Mouse (Mus musculus) layer of hippocampus, postnatal 25 days (tissue): ENCODE measurements around the gene Fbxo42. TPM values are rescaled to one million over a fixed set of nuclear protein-coding genes. Genes with fewer than 3 reads are reported as not detected.

Experiments used
- DNase-seq, 2 experiments: peaks; one replicate each; pipeline ENCODE4 v3.0.0; 2022; ENCODE audit warnings: mixed read lengths in 2 of 2, low spot score in 1 of 2; ENCODE audit errors: extremely low spot score in 1 of 2
- total RNA-seq, 2 experiments: library from RNA; stranded (reverse); gene quantifications; 2 replicates each; pipeline ENCODE4 v1.2.3; 2021

Fbxo42 gene
- 10 to 100 TPM; 25.2 to 25.8 TPM for total RNA-seq

GRCm38 (mm10) chr4:141147112-141148008, at the start of gene Fbxo42:
Gene Fbxo42 (plus strand): TSS chr4:141147913.
- peak; percentile 91 to 97 for DNase-seq

- no peak for DNase-seq
Measured at GRCm38 (mm10) chr4:141098935-141099334, 48.8 kb upstream of the Fbxo42 start.

DNA sequence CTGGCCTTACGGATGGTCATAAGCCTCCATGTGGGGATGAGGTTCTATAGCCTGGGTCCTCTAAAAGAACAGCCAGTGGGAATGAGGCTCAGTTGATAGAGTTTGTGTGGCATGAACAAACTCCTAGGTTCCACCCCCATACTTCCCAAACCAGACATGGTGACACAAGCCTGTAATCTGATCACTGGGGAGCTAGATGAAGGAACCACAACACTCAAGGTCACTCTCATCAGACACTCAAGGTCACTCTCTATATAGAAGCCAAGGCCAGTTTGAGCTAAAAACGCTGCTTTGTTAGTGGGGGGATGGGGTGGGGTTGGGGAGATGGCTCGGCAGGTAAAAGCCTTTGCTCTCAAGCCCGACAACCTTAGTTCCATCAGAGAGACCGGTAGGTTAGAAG, 47.8 kb upstream of the Fbxo42 start:
- DNase-seq = no peak

GRCm38 (mm10) chr4:141101291-141101690, 46.4 kb upstream of the Fbxo42 start:
- DNase-seq = no peak

DNA sequence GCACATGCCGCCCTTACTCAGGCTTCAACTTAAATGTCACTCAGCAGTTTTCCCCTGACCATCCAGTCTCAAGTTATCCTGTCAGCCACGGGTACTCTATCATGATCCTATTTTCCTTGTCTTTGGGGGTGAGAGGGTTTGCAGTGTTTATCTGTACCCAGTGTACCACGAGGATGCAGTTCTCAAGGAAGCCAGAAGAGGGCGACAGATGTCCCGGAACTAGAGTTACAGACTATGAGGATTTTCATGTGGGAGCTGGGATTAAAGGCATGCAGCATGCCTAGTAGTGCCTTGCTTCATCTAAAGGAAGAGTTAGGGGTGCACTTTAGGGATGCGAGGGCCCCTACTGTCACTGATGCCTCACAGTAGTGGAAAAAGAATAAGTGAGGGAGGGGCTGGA, 45.9 kb upstream of the Fbxo42 start:
- no peak for DNase-seq

DNA sequence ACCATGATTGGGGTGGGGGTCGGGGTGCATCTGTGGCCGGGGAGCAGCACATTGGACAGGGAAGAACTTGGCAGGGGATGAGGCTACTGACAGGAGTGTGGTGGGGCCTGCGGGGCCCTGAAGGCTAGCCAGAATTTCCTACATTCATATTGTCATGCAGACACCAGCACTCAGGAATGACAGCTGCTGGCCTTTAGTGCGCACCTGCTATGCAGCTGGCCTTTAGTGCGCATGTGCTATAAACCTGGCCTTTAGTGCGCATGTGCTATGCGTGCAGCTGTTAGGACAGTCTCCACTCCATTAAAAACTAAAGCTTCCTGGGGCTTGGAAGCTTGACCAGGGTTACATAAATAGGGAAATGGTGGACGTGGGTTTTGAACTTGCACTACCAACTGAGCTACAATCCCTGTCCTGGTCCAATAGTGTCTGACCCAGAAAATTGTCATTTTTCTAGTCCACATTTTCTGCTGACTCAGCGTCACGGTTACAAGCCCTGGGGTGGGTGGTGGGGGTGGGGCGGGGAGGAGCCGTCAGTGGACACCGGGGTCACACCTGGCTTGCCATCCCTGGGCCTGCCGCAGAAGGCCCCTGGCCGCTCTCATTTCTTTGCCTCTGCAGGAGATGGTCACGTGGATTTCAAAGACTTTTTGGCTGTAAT, 41.1 kb upstream of the Fbxo42 start:
- no peak for DNase-seq

GRCm38 (mm10) chr4:141108196-141108732, 39.4 kb upstream of the Fbxo42 start:
- DNase-seq = no peak

DNA sequence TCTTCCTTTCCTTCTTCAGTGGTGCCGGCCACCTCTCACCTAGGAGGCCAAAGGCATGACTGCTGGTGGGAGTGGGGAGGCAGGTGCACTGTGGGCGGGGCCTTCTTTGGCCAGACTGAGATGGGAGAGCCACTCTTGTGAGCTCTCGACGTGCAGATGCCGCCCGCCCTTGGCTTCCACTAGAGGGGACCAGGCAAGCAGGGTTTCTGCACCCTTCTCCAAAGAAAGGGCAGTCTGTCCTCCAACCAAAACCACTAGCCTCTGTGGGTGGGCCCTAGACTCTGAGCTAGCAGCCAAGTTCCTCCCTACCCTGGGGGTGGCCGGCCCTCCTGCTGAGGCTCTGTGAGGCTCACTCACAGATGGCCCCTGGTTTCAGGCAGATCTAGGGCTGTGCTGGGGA, 33.9 kb upstream of the Fbxo42 start:
- no peak for DNase-seq

GRCm38 (mm10) chr4:141114521-141114981, 33.2 kb upstream of the Fbxo42 start:
- DNase-seq = no peak

DNA sequence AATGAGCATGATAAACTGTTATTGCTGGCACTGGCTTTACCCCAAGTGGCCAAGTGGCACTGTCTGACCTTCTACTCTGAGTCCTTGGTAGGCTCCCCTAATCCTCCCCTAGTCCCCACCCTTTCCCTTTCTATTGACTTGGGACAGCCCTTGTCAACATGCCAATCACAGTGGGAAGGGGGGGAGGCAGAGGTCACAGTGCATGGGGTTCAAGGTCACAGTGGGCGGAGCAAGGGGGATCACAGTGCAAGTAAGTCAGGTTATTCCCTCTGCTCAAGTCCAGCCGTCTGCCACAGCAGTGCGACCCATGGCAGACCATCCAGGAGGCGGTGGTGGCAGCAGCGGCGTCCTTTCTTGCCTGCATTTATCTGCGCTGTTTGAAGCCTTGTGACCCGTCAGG, 32.3 kb upstream of the Fbxo42 start:
- no peak for DNase-seq

GRCm38 (mm10) chr4:141118691-141119090, 29.0 kb upstream of the Fbxo42 start:
- no peak for DNase-seq

DNA sequence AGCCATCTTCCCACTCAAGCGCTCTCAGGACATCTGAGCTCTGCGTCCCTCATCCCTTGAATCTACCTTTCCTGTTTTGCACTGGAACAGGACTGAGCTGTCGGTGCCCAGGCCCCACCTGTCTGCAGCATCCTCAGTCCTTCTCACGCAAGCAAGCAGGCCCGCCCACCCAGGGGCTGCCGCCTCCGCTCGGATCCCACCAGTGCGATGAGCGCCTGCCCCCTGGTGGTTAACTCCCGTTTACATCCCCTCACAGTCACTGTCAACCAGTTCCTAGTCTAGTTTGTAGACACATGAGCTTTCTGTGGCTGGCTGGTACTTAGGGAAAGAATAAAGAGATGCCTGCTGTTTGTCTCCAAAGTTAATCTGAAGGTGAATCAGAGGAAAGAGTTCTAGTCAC, 27.0 kb upstream of the Fbxo42 start:
- DNase-seq = peak in 1 of 2 experiments; percentile 70

DNA sequence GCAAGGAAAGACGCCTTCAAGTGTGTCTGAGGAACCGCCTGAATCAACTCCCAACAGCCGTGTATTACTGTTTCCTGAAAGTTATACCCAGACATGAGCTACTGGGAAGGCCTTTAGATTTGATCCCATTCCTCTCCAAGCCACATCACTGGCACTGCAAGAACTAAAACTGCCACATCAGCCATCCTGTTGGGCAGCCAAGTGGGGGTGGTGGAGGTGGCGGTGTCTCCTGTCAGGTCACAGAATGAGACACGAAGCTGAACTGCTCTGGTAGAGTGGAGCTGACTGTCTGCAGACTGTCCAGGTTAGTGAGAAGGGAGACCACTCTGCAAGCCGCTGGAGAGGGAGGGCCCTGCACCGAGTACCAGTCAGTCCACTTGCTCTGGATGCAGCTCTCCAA, 25.1 kb upstream of the Fbxo42 start:
- no peak for DNase-seq

GRCm38 (mm10) chr4:141123065-141123464, 24.6 kb upstream of the Fbxo42 start:
- DNase-seq = no peak

GRCm38 (mm10) chr4:141129190-141129710, 18.5 kb upstream of the Fbxo42 start:
- no peak for DNase-seq

- no peak for DNase-seq
Measured at GRCm38 (mm10) chr4:141130704-141131342, 16.9 kb upstream of the Fbxo42 start.

- no peak for DNase-seq
Measured at GRCm38 (mm10) chr4:141131531-141132061, 16.1 kb upstream of the Fbxo42 start.

- no peak for DNase-seq
Measured at GRCm38 (mm10) chr4:141132191-141132590, 15.5 kb upstream of the Fbxo42 start.

DNA sequence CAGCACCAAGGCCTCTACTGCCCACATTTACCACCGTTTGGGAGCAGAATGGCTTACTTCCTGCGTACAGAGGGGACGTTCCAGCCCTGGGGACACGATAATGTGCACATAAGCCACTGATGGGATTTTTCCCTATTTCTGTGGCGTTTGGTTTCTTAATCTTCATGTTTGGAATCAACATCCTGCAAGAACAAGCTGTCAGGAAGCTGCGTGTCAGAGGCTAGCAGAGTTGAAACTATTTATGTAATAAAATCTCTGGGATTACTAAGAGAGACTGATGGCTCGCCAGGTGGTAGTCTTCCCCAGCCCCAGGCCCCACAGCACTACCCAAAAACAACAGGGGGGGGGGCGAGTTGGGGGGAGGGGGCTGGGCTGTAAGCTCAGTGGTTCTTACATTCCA, 14.5 kb upstream of the Fbxo42 start:
- DNase-seq = no peak

DNA sequence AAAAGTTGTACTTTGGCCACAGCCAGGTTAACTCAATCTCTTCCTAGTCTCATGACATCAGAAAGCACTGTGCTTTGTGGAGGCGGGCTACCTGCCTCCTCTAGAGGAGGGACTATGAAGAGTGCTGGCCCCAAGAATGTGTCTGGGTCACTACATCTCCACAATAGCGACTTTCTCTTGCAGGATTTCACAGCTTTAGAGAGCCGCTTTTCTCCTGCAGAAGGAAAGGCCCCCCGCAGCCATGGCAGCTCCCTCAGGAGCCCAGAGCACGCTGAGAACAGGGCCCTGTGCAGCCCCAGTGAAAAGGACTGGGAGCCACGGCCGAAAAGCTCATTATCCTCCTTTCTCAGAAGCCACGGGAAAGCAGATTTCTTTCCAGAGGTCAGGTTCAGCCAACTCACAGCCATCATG, 13.7 kb upstream of the Fbxo42 start:
- no peak for DNase-seq
